Mouse (Mus musculus) G1E-ER4 (cell line): ENCODE results near the gene Slamf6. TPM values are rescaled to one million over a fixed set of nuclear protein-coding genes. Genes with fewer than 3 reads are reported as not detected.

ENCODE experiments used
- GATA1 ChIP-seq: IDR thresholded peaks from one replicate; pipeline ENCODE4 v1.8.0; 2012; ENCODE audit warnings: low read length, inconsistent platforms
- polyA plus RNA-seq: library from polyadenylated mRNA; stranded (reverse); fragments of >175 nt; gene quantifications from 2 replicates; pipeline ENCODE4 v1.2.3, GENCODE M21; 2012

The Slamf6 gene
- polyA plus RNA-seq, 1 experiment = not detected

- no peak for TF ChIP-seq GATA1
These were observed 62.8 kb downstream of the Slamf6 start for GRCm38 (mm10) chr1:171979969-171980730.

- no peak for TF ChIP-seq GATA1
These were observed 64.9 kb downstream of the Slamf6 start for GRCm38 (mm10) chr1:171982170-171982569.

- no peak for TF ChIP-seq GATA1
These were observed 65.4 kb downstream of the Slamf6 start for GRCm38 (mm10) chr1:171982740-171983139.

- no peak for TF ChIP-seq GATA1
These were observed 66.2 kb downstream of the Slamf6 start for GRCm38 (mm10) chr1:171983372-171984001.

- no peak for TF ChIP-seq GATA1
These were observed 66.8 kb downstream of the Slamf6 start for GRCm38 (mm10) chr1:171984121-171984520.

GRCm38 (mm10) chr1:171991883-171992282, 74.6 kb downstream of the Slamf6 start:
- TF ChIP-seq GATA1 = no peak

GRCm38 (mm10) chr1:171992901-171993530, 75.7 kb downstream of the Slamf6 start:
- TF ChIP-seq GATA1 = no peak

GRCm38 (mm10) chr1:171994501-171994900, 77.2 kb downstream of the Slamf6 start:
- no peak for TF ChIP-seq GATA1

GRCm38 (mm10) chr1:171994918-171995715, 77.8 kb downstream of the Slamf6 start:
- TF ChIP-seq GATA1 = no peak

GRCm38 (mm10) chr1:171996701-171997100, 79.4 kb downstream of the Slamf6 start:
- TF ChIP-seq GATA1 = no peak

GRCm38 (mm10) chr1:171998820-171999597, 81.7 kb downstream of the Slamf6 start:
- TF ChIP-seq GATA1 = no peak

GRCm38 (mm10) chr1:172000641-172001040, 83.3 kb downstream of the Slamf6 start:
- TF ChIP-seq GATA1 = no peak

- TF ChIP-seq GATA1 = no peak
These were observed 84.3 kb downstream of the Slamf6 start for GRCm38 (mm10) chr1:172001665-172002064.

Other genes with a start within 250 kb of the Slamf6 start
- not detected in 2 replicates for gene Cd48, start 235.5 kb upstream of the Slamf6 start, polyA plus RNA-seq
- gene Slamf1, start 150.4 kb upstream of the Slamf6 start, polyA plus RNA-seq = not detected in 2 replicates
- not detected in 2 replicates for gene Cd84, start 77.8 kb upstream of the Slamf6 start, polyA plus RNA-seq
- not detected in 2 replicates for gene Gm10521, start 21.9 kb upstream of the Slamf6 start, polyA plus RNA-seq
- gene Vangl2, start 110.9 kb downstream of the Slamf6 start, polyA plus RNA-seq = not detected in 2 replicates
- gene Nhlh1, start 140.1 kb downstream of the Slamf6 start, polyA plus RNA-seq = not detected in 2 replicates
- 33.9 and 43.9 TPM in 2 replicates for gene Copa, start 165.0 kb downstream of the Slamf6 start, polyA plus RNA-seq
- 3.7 and 3.9 TPM in 2 replicates for gene Ncstn, start 165.3 kb downstream of the Slamf6 start, polyA plus RNA-seq
- gene Pex19, start 209.2 kb downstream of the Slamf6 start, polyA plus RNA-seq = 9.8 and 29.7 TPM in 2 replicates
- 57.7 and 66.4 TPM in 2 replicates for gene Dcaf8, start 230.6 kb downstream of the Slamf6 start, polyA plus RNA-seq